Mouse (Mus musculus): ENCODE results near the gene Unc13b.
A peak's percentile ranks its signal among the peaks of the same experiment; 100 is the strongest.

Gene Unc13b

GRCm38 (mm10) chr4:43038567-43039495 is 19.9 kb upstream of the Unc13b start:
- peak; percentile 47 for DNase-seq

DNA sequence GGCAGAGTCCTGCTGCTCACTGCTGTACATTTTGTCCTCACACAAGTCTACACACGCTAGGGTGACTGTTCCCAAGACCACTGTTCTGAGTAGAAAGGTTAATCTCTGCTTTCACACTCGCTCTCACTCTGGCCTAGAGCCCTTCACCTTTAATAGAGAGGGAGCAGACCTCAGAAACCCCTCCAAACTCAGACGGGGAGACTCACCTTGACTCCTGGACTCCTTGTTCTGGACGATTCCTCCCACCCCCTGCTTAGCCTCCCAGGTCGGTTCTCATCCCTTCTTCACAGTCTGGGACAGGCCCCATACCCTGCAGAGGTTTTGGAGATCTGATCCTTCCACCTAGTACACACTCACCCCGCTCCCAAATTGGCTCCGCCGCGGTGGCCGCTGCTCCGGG is 19.1 kb upstream of the Unc13b start:
- DNase-seq: no peak

- DNase-seq: peak; percentile 98
Observed at GRCm38 (mm10) chr4:43040114-43040572, 18.6 kb upstream of the Unc13b start.

GRCm38 (mm10) chr4:43040881-43041547 is 17.7 kb upstream of the Unc13b start:
- DNase-seq: no peak

GRCm38 (mm10) chr4:43043644-43044357 is 15.0 kb upstream of the Unc13b start:
- peak; percentile 83 for DNase-seq

DNA sequence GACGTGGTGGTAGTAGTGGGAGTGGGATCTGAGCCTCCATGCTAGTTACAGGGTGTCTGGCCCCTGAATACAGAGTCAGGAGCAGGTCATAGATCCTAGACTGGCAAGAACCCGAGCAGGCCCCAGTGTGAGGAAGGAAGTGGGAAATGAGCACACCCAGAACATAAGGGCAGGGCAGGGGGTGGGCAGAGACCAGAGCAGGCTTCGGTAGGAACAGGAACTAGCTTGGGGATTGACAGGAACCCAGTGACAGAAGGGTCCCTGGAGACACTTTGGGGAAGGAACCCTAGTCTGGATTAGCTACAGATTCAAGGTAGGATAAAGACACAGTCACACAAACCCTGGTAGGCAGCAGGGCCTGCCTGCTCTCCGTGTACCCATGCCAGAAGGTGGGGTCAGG is 14.1 kb upstream of the Unc13b start:
- peak; percentile 65 for DNase-seq

- no peak for DNase-seq
Observed at GRCm38 (mm10) chr4:43045285-43045658, 13.5 kb upstream of the Unc13b start.

DNA sequence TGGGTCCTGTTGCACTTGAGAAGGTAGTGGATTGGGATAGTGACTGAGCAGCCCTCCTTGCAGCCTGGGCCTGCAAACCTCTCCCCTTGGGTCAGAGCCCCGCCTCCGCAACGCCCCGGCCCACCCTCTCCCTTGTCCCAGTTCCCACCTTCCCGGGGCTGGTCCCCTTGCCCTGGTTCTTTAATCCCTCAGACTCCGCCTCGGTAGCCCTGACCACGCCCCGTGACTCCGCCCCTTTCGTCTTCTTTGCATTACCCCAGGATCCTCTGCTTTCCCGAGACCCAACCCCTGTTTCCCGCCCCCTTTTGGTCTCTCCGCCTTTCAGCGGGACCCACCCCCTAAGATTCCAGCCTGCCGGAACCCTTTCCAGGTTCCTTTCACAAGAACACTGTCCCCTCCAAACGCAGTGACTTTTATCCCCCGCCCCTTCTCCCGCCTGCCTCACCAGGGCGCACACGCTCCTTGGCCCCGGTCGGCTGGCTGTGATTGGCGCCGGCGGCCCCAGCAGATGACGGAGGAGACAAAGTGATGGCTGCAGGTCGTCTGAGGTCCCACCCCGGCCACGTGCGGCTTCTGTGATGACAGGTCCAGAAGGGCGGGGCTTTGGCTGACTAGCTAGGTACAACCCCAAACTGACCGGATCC is 13.0 kb upstream of the Unc13b start, which contains the start of gene Fam214b:
Gene Fam214b (minus strand): TSS at position 562 of the 644 bp plus-strand sequence.
- peak; percentile 99 for DNase-seq

DNA sequence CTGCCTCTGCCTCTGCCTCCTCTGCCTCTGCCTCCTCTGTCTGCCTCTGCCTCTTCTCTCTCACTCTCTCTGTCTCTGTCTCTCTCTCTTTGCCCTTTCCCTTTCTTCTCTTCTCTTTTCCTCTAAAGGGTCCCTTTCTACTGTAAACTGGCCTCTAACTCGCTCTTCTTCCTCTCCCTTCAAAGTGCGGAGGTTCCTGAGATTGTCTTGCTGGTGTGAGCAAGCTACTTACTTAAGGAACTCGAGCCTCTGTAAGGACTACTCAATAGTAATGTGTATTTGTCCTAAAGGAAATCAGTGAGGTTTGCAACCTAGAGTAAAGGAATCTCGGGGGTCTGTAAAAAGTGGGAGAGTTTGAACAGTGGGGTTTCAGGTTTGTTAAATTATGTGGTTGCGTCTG is 12.1 kb upstream of the Unc13b start:
- no peak for DNase-seq

- DNase-seq: peak; percentile 88
Observed at GRCm38 (mm10) chr4:43047231-43047630, 11.5 kb upstream of the Unc13b start.

GRCm38 (mm10) chr4:43052627-43053026 is 6.1 kb upstream of the Unc13b start:
- peak; percentile 60 for DNase-seq

DNA sequence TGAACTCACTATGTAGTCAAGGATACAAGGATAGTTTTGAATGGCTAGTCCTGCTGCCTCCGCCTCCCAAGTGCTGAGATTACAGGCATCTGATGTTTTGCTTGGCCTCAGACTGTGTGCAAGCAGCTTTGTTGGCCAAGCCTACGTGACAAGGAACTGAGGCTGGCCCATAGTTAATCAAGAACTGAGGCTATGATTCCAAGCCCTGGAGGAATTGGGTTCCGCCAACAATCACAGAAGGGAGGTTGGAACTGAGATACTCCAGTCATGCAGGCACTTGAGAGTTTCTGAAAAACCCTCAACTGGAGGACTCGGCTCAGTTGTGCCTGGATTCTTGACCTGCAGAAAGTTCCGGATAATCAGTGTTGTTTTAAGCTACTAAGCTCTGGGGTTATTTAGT is 1.1 kb upstream of the Unc13b start:
- no peak for DNase-seq

GRCm38 (mm10) chr4:43058392-43058752 is 381 bp upstream of the Unc13b start:
- no peak for DNase-seq

DNA sequence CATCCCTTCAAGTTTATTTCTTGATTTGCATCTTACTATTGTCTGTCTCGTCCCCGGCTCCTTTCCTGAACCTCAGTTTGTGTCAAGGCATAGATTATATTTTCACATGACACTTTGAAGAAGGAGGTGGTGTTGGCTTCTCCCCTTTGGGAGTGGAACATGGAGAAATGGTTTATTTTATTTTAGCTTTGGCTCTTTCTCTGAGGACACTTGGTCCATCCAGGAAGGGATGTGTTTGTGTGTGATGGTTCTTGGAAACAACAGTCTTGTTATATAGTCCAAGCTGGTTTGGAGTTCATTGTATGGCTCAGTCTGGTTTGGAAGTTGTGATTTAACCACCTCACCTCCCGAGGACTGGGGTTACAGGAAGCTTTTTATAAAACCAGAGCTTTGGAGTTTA is 944 bp downstream of the Unc13b start:
- DNase-seq: no peak

- peak; percentile 44 for DNase-seq
Observed at GRCm38 (mm10) chr4:43060286-43060685, 1.5 kb downstream of the Unc13b start.

GRCm38 (mm10) chr4:43065471-43065870 is 6.7 kb downstream of the Unc13b start:
- no peak for DNase-seq

- DNase-seq: no peak
Observed at GRCm38 (mm10) chr4:43074923-43075322, 16.2 kb downstream of the Unc13b start.

GRCm38 (mm10) chr4:43078071-43078718 is 19.4 kb downstream of the Unc13b start:
- DNase-seq: no peak

DNA sequence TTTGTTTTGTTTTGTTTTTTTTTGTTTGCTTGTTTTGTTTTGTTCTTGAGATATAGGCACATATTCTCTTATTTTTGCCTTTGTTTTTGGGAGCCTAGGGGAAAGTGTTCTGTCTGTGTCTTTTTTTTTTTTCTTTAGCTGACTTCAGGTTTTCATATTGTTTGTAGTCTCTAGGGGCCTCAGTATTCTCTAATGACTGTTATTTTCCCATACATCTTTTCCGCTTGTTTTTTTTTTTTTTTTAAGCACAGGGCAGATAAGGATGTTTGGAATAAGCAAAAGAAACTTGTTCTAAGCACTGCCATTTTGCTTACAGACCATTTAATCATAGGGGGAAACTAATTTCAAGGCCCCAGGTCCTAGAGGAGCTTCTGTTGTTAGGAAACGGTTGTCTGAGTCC is 23.7 kb downstream of the Unc13b start:
- DNase-seq: no peak

DNA sequence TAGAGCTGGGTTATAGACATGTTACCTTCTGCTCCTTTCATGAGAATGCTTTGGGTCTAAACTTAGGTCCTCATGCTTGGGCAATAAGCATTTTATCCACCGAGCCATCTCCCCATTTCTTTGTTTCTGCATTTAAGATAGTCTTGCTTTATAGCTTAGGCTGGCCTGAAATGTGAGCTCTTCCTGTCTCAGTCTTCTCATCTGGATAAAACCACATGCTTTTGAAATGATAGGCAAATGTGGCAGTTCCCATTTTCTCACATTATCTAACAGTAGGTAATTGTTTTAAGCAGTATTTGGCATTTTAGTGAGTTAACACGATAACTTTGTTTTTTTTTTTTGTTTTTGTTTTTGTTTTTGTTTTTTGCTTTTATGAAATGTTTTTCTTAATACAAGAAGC is 31.2 kb downstream of the Unc13b start:
- no peak for DNase-seq

DNA sequence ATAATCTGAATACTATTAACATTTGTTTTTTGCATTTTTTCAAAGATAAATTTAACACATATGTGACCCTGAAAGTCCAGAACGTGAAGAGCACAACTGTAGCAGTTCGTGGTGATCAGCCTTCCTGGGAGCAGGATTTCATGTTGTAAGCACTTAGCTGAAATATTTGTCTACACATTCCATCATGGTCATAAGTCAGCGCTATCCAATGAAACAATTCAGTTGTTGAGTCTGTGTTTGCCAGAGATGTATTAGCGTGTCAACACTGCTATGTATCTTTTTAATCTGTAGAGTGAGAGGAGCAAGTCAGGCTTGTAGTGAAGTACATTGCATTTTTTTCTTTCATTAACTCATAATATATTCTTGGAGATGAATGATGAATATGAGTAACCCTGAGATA is 32.4 kb downstream of the Unc13b start:
- DNase-seq: no peak

GRCm38 (mm10) chr4:43113491-43113890 is 54.7 kb downstream of the Unc13b start:
- DNase-seq: no peak
